Mouse (Mus musculus): ENCODE measurements at regions not wholly inside any gene's neighbourhood (a gene's known extent, or its start where the extent isn't known, plus 50 kb on each side); places are given as distances from the start of the nearest gene placed in this dataset.

DNA sequence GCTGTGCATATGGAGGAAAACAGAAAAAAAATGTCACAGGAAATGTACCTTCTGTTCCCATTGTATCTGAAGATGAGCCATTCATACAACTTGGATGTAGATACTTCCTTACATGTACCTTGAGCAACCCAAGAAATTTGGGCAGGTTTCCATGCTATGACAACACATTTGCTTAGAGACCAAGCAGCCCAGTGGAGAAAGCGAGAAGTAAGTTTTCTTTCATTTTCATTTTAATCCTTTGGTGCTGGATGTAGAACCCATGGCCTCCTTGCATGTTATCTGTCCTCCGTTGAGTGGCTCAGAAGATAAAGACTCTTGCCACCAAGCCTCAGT, 174.3 kb downstream of the Plk2 start:
- H3K36me3 ChIP-seq (ENCODE audit: control insufficient read depth, insufficient read depth, low read length), result no peaks in the 10 kb centered on the region
- H3K27ac ChIP-seq (replicated peaks; ENCODE audit: low read depth, low read length), result no peak overlapping the region
- H3K27me3 ChIP-seq (replicated peaks; ENCODE audit: control insufficient read depth, insufficient read depth, low read length), result no peaks in the 10 kb centered on the region
- no peaks in the 10 kb centered on the region for H3K9me3 ChIP-seq (ENCODE audit: control insufficient read depth, low read length)
- no peak for DNase-seq (ENCODE audit: low spot score)
- WGBS, result 96% methylated on average over 2 of the region's 2 CpGs
- ATAC-seq (ENCODE audit: low read depth), result no peak
- no peak overlapping the region for H3K9ac ChIP-seq (ENCODE audit: low read depth, low read length)
- no peaks in the 10 kb centered on the region for H3K4me1 ChIP-seq (ENCODE audit: control insufficient read depth, insufficient read depth, low read length)
- H3K4me2 ChIP-seq (ENCODE audit: low read depth, low read length), result no peak overlapping the region
- no peak overlapping the region for H3K4me3 ChIP-seq (ENCODE audit: low read depth, low read length)

DNA sequence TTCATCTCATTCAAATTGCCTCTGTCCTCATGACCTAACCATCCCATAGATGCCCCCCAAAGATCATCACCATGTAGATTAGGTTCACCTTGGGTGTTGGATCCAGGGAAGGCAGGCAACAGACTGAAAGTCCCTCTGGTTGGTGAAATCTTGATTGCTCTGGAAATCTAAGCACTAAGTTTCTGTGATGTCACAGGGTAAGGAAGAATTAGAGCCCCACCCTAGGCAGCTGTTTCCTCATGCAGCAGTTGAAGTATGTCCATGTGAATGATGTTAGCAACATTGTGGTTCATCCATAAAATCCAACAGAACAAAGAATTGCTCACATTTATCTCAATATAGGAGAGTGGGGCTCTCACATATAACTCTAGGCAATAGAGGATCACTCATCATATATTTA, 175.5 kb downstream of the Plk2 start:
- Histone ChIP-seq H3K4me1 (ENCODE audit: control insufficient read depth, insufficient read depth, low read length) (no peaks in the 10 kb centered on the region), H3K36me3 (ENCODE audit: control insufficient read depth, insufficient read depth, low read length) (no peaks in the 10 kb centered on the region), H3K4me3 (ENCODE audit: low read depth, low read length) (no peak overlapping the region), H3K4me2 (ENCODE audit: low read depth, low read length) (no peak overlapping the region), H3K9ac (ENCODE audit: low read depth, low read length) (no peak overlapping the region), H3K27me3 (replicated peaks; ENCODE audit: control insufficient read depth, insufficient read depth, low read length) (no peaks in the 10 kb centered on the region), H3K27ac (replicated peaks; ENCODE audit: low read depth, low read length) (no peak overlapping the region), H3K9me3 (ENCODE audit: control insufficient read depth, low read length) (no peaks in the 10 kb centered on the region)
- DNase-seq (ENCODE audit: low spot score) (no peak), ATAC-seq (ENCODE audit: low read depth) (no peak)

DNA sequence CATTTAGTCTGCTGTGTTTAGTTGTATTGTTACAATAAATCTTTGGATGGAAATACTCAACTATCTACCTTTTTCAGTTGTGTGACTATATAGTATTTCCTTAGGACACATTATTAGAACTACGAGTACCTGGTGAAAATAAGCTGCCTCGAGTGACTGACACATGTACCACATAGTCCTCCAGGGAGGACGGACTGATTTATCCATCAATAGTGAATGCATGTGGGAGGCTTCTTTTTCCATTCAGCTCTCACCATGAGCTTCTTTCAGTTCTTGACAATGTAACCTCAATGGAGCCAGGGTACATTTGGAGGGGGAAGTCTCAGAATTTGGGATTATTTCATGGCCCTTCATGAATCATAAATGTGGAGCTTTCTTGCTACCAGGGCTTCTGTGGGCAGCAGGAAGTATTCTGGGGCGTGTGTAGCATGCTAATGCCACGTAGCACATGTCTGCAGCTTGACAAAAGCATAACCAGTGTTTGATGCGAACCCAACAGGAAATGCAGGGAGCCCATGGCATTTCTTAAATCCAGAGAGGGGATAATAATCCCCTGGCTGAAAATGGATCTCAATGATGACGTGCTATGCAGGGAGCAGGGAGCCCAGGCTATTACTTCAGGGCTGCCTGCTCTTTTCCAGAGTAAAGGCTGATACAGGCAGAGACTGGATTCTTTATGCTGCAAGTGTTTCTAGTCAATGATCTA, 178.7 kb downstream of the Plk2 start:
- ATAC-seq (ENCODE audit: low read depth) (no peak), DNase-seq (ENCODE audit: low spot score) (no peak)
- H3K36me3 ChIP-seq (ENCODE audit: control insufficient read depth, insufficient read depth, low read length), result no peaks in the 10 kb centered on the region
- H3K9ac ChIP-seq (ENCODE audit: low read depth, low read length), result no peak overlapping the region
- 53% methylated on average over 7 of the region's 7 CpGs for WGBS
- H3K9me3 ChIP-seq (ENCODE audit: control insufficient read depth, low read length), result no peaks in the 10 kb centered on the region
- no peak overlapping the region for H3K27ac ChIP-seq (replicated peaks; ENCODE audit: low read depth, low read length)
- no peak overlapping the region for H3K4me2 ChIP-seq (ENCODE audit: low read depth, low read length)
- peaks cover under 1% of the 10 kb centered on the region; the same call in 1 of the 2 replicates for H3K4me1 ChIP-seq (ENCODE audit: control insufficient read depth, insufficient read depth, low read length)
- H3K27me3 ChIP-seq (replicated peaks; ENCODE audit: control insufficient read depth, insufficient read depth, low read length), result no peaks in the 10 kb centered on the region
- no peak overlapping the region for H3K4me3 ChIP-seq (ENCODE audit: low read depth, low read length)

DNA sequence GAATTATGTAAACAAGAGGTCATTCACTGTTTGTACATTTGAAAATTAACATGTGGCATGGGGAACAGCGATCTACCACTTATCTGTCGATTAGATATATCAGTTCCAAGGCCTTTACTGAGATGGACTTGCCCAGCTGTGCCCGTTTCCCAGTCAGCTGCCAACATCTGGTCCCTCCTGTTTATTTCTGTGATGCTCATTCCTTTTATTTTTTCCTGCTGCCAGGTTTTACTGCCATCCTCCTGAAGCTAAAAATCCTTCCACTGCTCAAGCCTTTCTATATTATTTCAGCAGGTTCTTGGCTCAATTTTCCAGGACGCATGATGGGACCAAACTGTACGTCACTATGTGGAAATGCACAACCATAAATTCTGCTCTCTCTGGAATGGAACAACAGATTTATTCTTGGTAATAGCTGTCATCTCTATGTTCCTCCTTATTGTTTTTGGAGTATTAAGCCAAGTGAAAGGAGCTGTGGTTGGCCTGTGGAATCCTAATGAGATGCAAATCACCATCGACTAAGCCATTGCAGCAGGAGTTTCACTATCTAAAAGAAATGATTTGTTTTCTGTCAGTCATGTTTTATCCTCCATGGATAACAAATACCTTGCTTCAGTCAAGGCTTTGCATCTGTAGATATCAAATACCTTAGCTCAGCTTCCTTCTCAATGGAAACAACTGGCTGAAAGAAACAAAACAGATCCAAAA, 180.1 kb downstream of the Plk2 start:
- no peaks in the 10 kb centered on the region for H3K27me3 ChIP-seq (replicated peaks; ENCODE audit: control insufficient read depth, insufficient read depth, low read length)
- ATAC-seq (ENCODE audit: low read depth) (no peak), DNase-seq (ENCODE audit: low spot score) (no peak)
- no peak overlapping the region for H3K27ac ChIP-seq (replicated peaks; ENCODE audit: low read depth, low read length)
- no peak overlapping the region for H3K9ac ChIP-seq (ENCODE audit: low read depth, low read length)
- H3K4me3 ChIP-seq (ENCODE audit: low read depth, low read length), result no peak overlapping the region
- peaks cover 3% of the 10 kb centered on the region; the same call in 1 of the 2 replicates for H3K4me1 ChIP-seq (ENCODE audit: control insufficient read depth, insufficient read depth, low read length)
- H3K4me2 ChIP-seq (ENCODE audit: low read depth, low read length), result no peak overlapping the region
- H3K9me3 ChIP-seq (ENCODE audit: control insufficient read depth, low read length), result no peaks in the 10 kb centered on the region
- H3K36me3 ChIP-seq (ENCODE audit: control insufficient read depth, insufficient read depth, low read length), result no peaks in the 10 kb centered on the region
- WGBS, result 72% methylated on average over 6 of the region's 6 CpGs

DNA sequence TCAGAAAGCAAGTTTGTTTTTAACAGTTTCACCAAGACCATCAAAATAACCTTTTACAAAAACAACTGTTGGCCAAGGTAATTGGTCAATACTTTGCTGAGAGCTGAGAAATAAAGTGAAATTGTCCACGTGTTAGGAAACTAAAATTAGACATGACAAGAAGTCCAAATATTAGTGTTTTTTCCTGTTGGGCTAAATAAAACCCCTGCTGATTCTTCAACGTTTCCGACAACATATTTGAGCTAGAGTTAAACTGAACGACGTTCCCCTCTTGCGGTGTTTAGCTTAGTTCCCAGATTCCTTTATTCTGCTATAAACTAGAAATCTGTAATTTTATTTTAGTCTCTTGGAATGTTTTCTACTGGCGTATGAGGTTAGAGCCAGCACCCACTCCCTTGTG, 183.3 kb downstream of the Plk2 start:
- no peak for DNase-seq (ENCODE audit: low spot score)
- H3K27me3 ChIP-seq (replicated peaks; ENCODE audit: control insufficient read depth, insufficient read depth, low read length), result no peaks in the 10 kb centered on the region
- no peak overlapping the region for H3K9ac ChIP-seq (ENCODE audit: low read depth, low read length)
- H3K4me3 ChIP-seq (ENCODE audit: low read depth, low read length), result no peak overlapping the region
- peaks cover 3% of the 10 kb centered on the region; the same call in 1 of the 2 replicates for H3K4me1 ChIP-seq (ENCODE audit: control insufficient read depth, insufficient read depth, low read length)
- 63% methylated on average over 7 of the region's 7 CpGs for WGBS
- ATAC-seq (ENCODE audit: low read depth), result no peak
- H3K36me3 ChIP-seq (ENCODE audit: control insufficient read depth, insufficient read depth, low read length), result no peaks in the 10 kb centered on the region
- H3K4me2 ChIP-seq (ENCODE audit: low read depth, low read length), result no peak overlapping the region
- no peaks in the 10 kb centered on the region for H3K9me3 ChIP-seq (ENCODE audit: control insufficient read depth, low read length)
- H3K27ac ChIP-seq (replicated peaks; ENCODE audit: low read depth, low read length), result no peak overlapping the region

DNA sequence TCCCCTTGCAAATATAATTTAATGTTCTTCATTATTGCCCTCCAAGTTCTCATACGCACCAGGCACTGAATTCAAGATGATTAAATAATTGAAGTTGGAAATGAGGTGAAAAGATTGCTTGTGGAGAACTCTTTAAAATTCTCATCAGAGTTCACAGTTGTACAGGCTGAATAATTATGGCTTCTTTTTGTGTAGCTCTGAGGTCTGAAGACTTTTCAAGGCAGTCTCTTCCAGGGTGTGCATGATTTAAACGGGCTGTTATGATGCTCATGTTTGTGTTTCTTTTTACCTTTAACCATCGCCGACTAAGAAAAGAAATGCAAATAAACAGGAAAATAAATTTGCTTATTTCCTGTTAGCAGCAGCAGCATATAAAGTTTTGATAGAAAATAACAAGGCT, 185.3 kb downstream of the Plk2 start:
- Histone ChIP-seq H3K4me1 (ENCODE audit: control insufficient read depth, insufficient read depth, low read length) (peaks cover 3% of the 10 kb centered on the region; the same call in 1 of the 2 replicates), H3K27me3 (replicated peaks; ENCODE audit: control insufficient read depth, insufficient read depth, low read length) (no peaks in the 10 kb centered on the region), H3K4me3 (ENCODE audit: low read depth, low read length) (no peak overlapping the region), H3K36me3 (ENCODE audit: control insufficient read depth, insufficient read depth, low read length) (no peaks in the 10 kb centered on the region), H3K9ac (ENCODE audit: low read depth, low read length) (no peak overlapping the region), H3K9me3 (ENCODE audit: control insufficient read depth, low read length) (no peaks in the 10 kb centered on the region), H3K4me2 (ENCODE audit: low read depth, low read length) (no peak overlapping the region), H3K27ac (replicated peaks; ENCODE audit: low read depth, low read length) (no peak overlapping the region)
- 90% methylated on average over 4 of the region's 4 CpGs for WGBS
- no peak for ATAC-seq (ENCODE audit: low read depth)
- DNase-seq (ENCODE audit: low spot score), result no peak

DNA sequence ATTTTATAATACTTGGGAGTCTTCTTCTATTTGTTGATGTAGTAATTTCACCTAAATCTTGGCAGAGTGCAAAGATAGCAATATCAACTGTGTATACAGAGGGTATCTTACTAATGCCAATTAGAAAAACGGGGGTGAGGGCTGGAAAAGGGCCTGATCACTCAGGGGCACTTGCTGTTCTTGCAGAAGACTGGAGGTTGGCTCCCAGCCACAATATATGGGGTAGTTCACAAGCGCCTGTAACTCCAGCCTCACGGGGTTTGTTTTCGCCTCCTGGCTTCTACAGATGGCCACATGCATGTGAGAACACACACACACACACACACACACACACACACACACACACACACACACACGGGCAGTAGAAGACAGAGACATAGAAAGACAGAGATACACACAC, 185.7 kb downstream of the Plk2 start:
- H3K9me3 ChIP-seq (ENCODE audit: control insufficient read depth, low read length), result no peaks in the 10 kb centered on the region
- H3K4me2 ChIP-seq (ENCODE audit: low read depth, low read length), result no peak overlapping the region
- H3K9ac ChIP-seq (ENCODE audit: low read depth, low read length), result no peak overlapping the region
- no peaks in the 10 kb centered on the region for H3K27me3 ChIP-seq (replicated peaks; ENCODE audit: control insufficient read depth, insufficient read depth, low read length)
- H3K27ac ChIP-seq (replicated peaks; ENCODE audit: low read depth, low read length), result no peak overlapping the region
- no peak for DNase-seq (ENCODE audit: low spot score)
- no peak overlapping the region for H3K4me3 ChIP-seq (ENCODE audit: low read depth, low read length)
- H3K36me3 ChIP-seq (ENCODE audit: control insufficient read depth, insufficient read depth, low read length), result no peaks in the 10 kb centered on the region
- WGBS, result 69% methylated on average over 5 of the region's 5 CpGs
- ATAC-seq (ENCODE audit: low read depth), result no peak
- peaks cover 3% of the 10 kb centered on the region; the same call in 1 of the 2 replicates for H3K4me1 ChIP-seq (ENCODE audit: control insufficient read depth, insufficient read depth, low read length)

DNA sequence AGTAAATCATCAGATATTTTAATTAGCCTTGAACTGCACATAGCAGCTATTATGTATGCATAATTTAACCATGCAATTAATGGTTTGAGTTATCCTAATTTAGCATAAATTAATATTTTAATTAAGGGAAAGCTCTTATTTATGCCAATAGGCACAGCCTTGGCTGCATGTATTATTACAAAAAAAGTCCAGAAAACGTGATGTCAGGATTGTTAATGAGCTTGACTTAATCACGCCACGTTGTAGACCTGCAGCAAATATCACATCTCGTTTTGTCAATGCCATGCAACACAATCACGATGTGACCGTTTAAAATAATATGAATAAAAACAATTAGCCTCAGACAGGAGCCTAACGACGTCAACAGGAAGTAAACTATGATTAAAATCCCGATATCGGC, 189.9 kb downstream of the Plk2 start:
- Histone ChIP-seq H3K36me3 (ENCODE audit: control insufficient read depth, insufficient read depth, low read length) (no peaks in the 10 kb centered on the region), H3K4me3 (ENCODE audit: low read depth, low read length) (no peak overlapping the region), H3K27ac (replicated peaks; ENCODE audit: low read depth, low read length) (no peak overlapping the region), H3K9me3 (ENCODE audit: control insufficient read depth, low read length) (no peaks in the 10 kb centered on the region), H3K4me1 (ENCODE audit: control insufficient read depth, insufficient read depth, low read length) (no peaks in the 10 kb centered on the region), H3K4me2 (ENCODE audit: low read depth, low read length) (no peak overlapping the region), H3K27me3 (replicated peaks; ENCODE audit: control insufficient read depth, insufficient read depth, low read length) (no peaks in the 10 kb centered on the region), H3K9ac (ENCODE audit: low read depth, low read length) (no peak overlapping the region)
- DNase-seq (ENCODE audit: low spot score) (no peak), ATAC-seq (ENCODE audit: low read depth) (no peak)
- WGBS, result 85% methylated on average over 10 of the region's 10 CpGs

DNA sequence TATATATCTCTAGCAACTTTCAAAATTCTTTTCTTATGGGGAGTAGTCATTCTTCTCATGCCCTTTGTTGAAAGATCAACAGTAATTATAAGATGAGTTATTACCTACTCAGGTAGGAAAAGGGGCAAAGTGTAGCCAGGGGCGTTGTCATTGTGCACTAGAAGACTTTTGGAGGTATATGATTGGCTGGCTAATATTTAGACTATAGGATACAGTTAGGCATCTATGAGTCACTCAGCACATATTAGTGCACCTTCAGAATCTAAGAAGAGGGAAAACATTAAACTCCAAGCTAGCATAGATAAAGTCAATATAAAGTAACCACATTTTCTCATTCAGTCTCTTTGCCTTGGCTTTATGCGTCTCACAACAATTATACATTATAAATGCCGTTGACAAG, 199.8 kb downstream of the Plk2 start:
- Histone ChIP-seq H3K4me2 (ENCODE audit: low read depth, low read length) (no peak overlapping the region), H3K27ac (replicated peaks; ENCODE audit: low read depth, low read length) (no peak overlapping the region), H3K9me3 (ENCODE audit: control insufficient read depth, low read length) (no peaks in the 10 kb centered on the region), H3K27me3 (replicated peaks; ENCODE audit: control insufficient read depth, insufficient read depth, low read length) (no peaks in the 10 kb centered on the region), H3K9ac (ENCODE audit: low read depth, low read length) (no peak overlapping the region), H3K4me3 (ENCODE audit: low read depth, low read length) (no peak overlapping the region), H3K4me1 (ENCODE audit: control insufficient read depth, insufficient read depth, low read length) (no peaks in the 10 kb centered on the region), H3K36me3 (ENCODE audit: control insufficient read depth, insufficient read depth, low read length) (no peaks in the 10 kb centered on the region)
- 89% methylated on average over 3 of the region's 3 CpGs for WGBS
- ATAC-seq (ENCODE audit: low read depth), result no peak
- no peak for DNase-seq (ENCODE audit: low spot score)
